Mouse (Mus musculus) CH12.LX (cell line): Measurements from ENCODE around the gene Nme3. TPM values are rescaled to one million over a fixed set of nuclear protein-coding genes. Genes with fewer than 3 reads are reported as not detected.
A peak's percentile ranks its signal among the peaks of the same experiment; 100 is the strongest.

ENCODE experiments used
- DNase-seq: peaks from one replicate; pipeline ENCODE4 v3.0.0-alpha.2; 2013; ENCODE audit errors: extremely low read depth
- H3K27ac ChIP-seq: 2 replicates; pipeline ENCODE4 v1.5.1; 2012; ENCODE audit warnings: low read depth, mild to moderate bottlenecking, control low read depth, moderate library complexity; ENCODE audit not compliant: insufficient read depth
- H3K27me3 ChIP-seq: replicated peaks from 2 replicates; pipeline ENCODE3; 2012; ENCODE audit warnings: inconsistent platforms
- H3K36me3 ChIP-seq, 2 experiments: replicated peaks in 1 of 2; 2 replicates each; pipeline versions ENCODE3 to v1.6.1; 2012; ENCODE audit warnings: inconsistent platforms in 1 of 2, low read length in 1 of 2, mild to moderate bottlenecking in 1 of 2, mixed read lengths in 1 of 2, moderate library complexity in 1 of 2; ENCODE audit not compliant: control insufficient read depth in 1 of 2, insufficient read depth in 1 of 2
- H3K4me1 ChIP-seq, 2 experiments: 2 replicates each; pipeline ENCODE4 v1.6.1; 2012; ENCODE audit warnings: inconsistent platforms in 1 of 2, moderate library complexity in 1 of 2; ENCODE audit not compliant: insufficient read depth in 2 of 2, control insufficient read depth in 1 of 2
- H3K4me2 ChIP-seq: 2 replicates; pipeline ENCODE4 v1.6.1; 2012; ENCODE audit warnings: low read depth, mild to moderate bottlenecking, control low read depth; ENCODE audit not compliant: poor library complexity, insufficient read depth, severe bottlenecking
- H3K4me3 ChIP-seq, 3 experiments: fragments of 150-350 bp in 1 of 3; sonication (generic) in 1 of 3; replicated peaks in 1 of 3; 2 replicates each; pipeline versions ENCODE3 to v1.5.1; 2011 to 2012; ENCODE audit warnings: low read depth in 2 of 3, low read length in 2 of 3, mild to moderate bottlenecking in 2 of 3, moderate library complexity in 2 of 3, control low read depth in 1 of 3, improper control_type of control experiment in 1 of 3, inconsistent platforms in 1 of 3, mixed read lengths in 1 of 3; ENCODE audit not compliant: poor library complexity in 1 of 3
- H3K79me2 ChIP-seq: replicated peaks from 2 replicates; pipeline ENCODE4 v1.6.1; 2012; ENCODE audit warnings: mild to moderate bottlenecking, moderate library complexity; ENCODE audit not compliant: control insufficient read depth, poor library complexity, insufficient read depth, severe bottlenecking; ENCODE audit errors: extremely low read depth
- H3K9ac ChIP-seq: 2 replicates; pipeline ENCODE4 v1.6.1; 2012; ENCODE audit warnings: low read depth, mild to moderate bottlenecking, control low read depth, moderate library complexity; ENCODE audit not compliant: insufficient read depth
- H3K9me3 ChIP-seq: replicated peaks from 2 replicates; pipeline ENCODE3; 2012; ENCODE audit warnings: low read length, inconsistent platforms, mixed read lengths
- BHLHE40 ChIP-seq: IDR thresholded peaks from 2 replicates; pipeline ENCODE4 v1.6.1; 2011; ENCODE audit warnings: mild to moderate bottlenecking, low read depth, low read length, improper control_type of control experiment
- CHD1 ChIP-seq: IDR thresholded peaks from 2 replicates; pipeline ENCODE4 v1.6.1; 2012; ENCODE audit warnings: low read depth, low read length, improper control_type of control experiment, inconsistent platforms
- CHD2 ChIP-seq: IDR thresholded peaks from 2 replicates; pipeline ENCODE4 v1.6.1; 2011; ENCODE audit warnings: low read length, improper control_type of control experiment
- ELF1 ChIP-seq: IDR thresholded peaks from 2 replicates; pipeline ENCODE4 v1.6.1; 2014; ENCODE audit warnings: low read depth, mild to moderate bottlenecking, inconsistent platforms, low read length, improper control_type of control experiment
- EP300 ChIP-seq: IDR thresholded peaks from 2 replicates; pipeline ENCODE4 v1.6.1; 2011; ENCODE audit warnings: low read length, improper control_type of control experiment
- ETS1 ChIP-seq: conservative IDR thresholded peaks from 2 replicates; pipeline ENCODE4 v1.6.1; 2012; ENCODE audit warnings: low read depth, mild to moderate bottlenecking, inconsistent platforms, low read length, improper control_type of control experiment, moderate library complexity
- GABPA ChIP-seq: IDR thresholded peaks from 2 replicates; pipeline ENCODE4 v1.6.1; 2012; ENCODE audit warnings: low read depth, low read length, improper control_type of control experiment, inconsistent platforms; ENCODE audit not compliant: insufficient replicate concordance
- HCFC1 ChIP-seq: IDR thresholded peaks from 2 replicates; pipeline ENCODE4 v1.6.1; 2012; ENCODE audit warnings: low read depth, mild to moderate bottlenecking, inconsistent platforms, low read length, improper control_type of control experiment
- IRF4 ChIP-seq: IDR thresholded peaks from 2 replicates; pipeline ENCODE4 v1.6.1; 2014; ENCODE audit warnings: low read depth, mild to moderate bottlenecking, inconsistent platforms, low read length, improper control_type of control experiment
- JUN ChIP-seq: IDR thresholded peaks from 2 replicates; pipeline ENCODE4 v1.6.1; 2011; ENCODE audit warnings: low read depth, mild to moderate bottlenecking, low read length, improper control_type of control experiment, moderate library complexity; ENCODE audit not compliant: insufficient read depth
- JUND ChIP-seq: conservative IDR thresholded peaks from 2 replicates; pipeline ENCODE4 v1.6.1; 2011; ENCODE audit warnings: low read depth, low read length, improper control_type of control experiment
- KAT2A ChIP-seq: IDR thresholded peaks from 2 replicates; pipeline ENCODE4 v1.6.1; 2012; ENCODE audit warnings: low read length, improper control_type of control experiment, inconsistent platforms; ENCODE audit not compliant: insufficient replicate concordance
- MAX ChIP-seq: IDR thresholded peaks from 2 replicates; pipeline ENCODE4 v1.6.1; 2011; ENCODE audit warnings: low read length, improper control_type of control experiment
- MAZ ChIP-seq: IDR thresholded peaks from 2 replicates; pipeline ENCODE4 v1.6.1; 2012; ENCODE audit warnings: low read depth, mild to moderate bottlenecking, inconsistent platforms, low read length, improper control_type of control experiment, moderate library complexity
- MEF2A ChIP-seq: IDR thresholded peaks from 2 replicates; pipeline ENCODE4 v1.6.1; 2014; ENCODE audit warnings: low read depth, mild to moderate bottlenecking, inconsistent platforms, low read length, improper control_type of control experiment, borderline replicate concordance
- MXI1 ChIP-seq: IDR thresholded peaks from 2 replicates; pipeline ENCODE4 v1.6.1; 2011; ENCODE audit warnings: mild to moderate bottlenecking, low read depth, low read length, improper control_type of control experiment
- MYC ChIP-seq: IDR thresholded peaks from 2 replicates; pipeline ENCODE4 v1.6.1; 2011; ENCODE audit warnings: low read depth, mild to moderate bottlenecking, improper control_type of control experiment, low read length
- NELFE ChIP-seq: IDR thresholded peaks from 2 replicates; pipeline ENCODE4 v1.6.1; 2011; ENCODE audit warnings: low read depth, low read length, improper control_type of control experiment
- NRF1 ChIP-seq: IDR thresholded peaks from 2 replicates; pipeline ENCODE4 v1.6.1; 2014; ENCODE audit warnings: low read depth, mild to moderate bottlenecking, inconsistent platforms, low read length, improper control_type of control experiment, moderate library complexity
- PAX5 ChIP-seq: IDR thresholded peaks from 2 replicates; pipeline ENCODE4 v1.6.1; 2012; ENCODE audit warnings: low read length, inconsistent platforms, mixed read lengths
- POLR2A ChIP-seq: IDR thresholded peaks from 2 replicates; pipeline ENCODE4 v1.6.1; 2011; ENCODE audit warnings: low read depth, mild to moderate bottlenecking, improper control_type of control experiment, low read length
- POLR2AphosphoS2 ChIP-seq: IDR thresholded peaks from 2 replicates; pipeline ENCODE4 v1.6.1; 2011; ENCODE audit warnings: low read depth, low read length, improper control_type of control experiment
- RCOR1 ChIP-seq: conservative IDR thresholded peaks from 2 replicates; pipeline ENCODE4 v1.6.1; 2012; ENCODE audit warnings: low read depth, mild to moderate bottlenecking, inconsistent platforms, low read length, improper control_type of control experiment
- SIN3A ChIP-seq: IDR thresholded peaks from 2 replicates; pipeline ENCODE4 v1.6.1; 2012; ENCODE audit warnings: low read length, improper control_type of control experiment, inconsistent platforms
- SMC3 ChIP-seq: IDR thresholded peaks from 2 replicates; pipeline ENCODE4 v1.6.1; 2011; ENCODE audit warnings: low read depth, low read length, improper control_type of control experiment
- TBP ChIP-seq: conservative IDR thresholded peaks from 2 replicates; pipeline ENCODE4 v1.6.1; 2011; ENCODE audit warnings: low read depth, low read length, improper control_type of control experiment
- TCF12 ChIP-seq: IDR thresholded peaks from 2 replicates; pipeline ENCODE4 v1.6.1; 2014; ENCODE audit warnings: low read depth, mild to moderate bottlenecking, inconsistent platforms, low read length, improper control_type of control experiment
- UBTF ChIP-seq: IDR thresholded peaks from 2 replicates; pipeline ENCODE4 v1.6.1; 2012; ENCODE audit warnings: low read depth, mild to moderate bottlenecking, inconsistent platforms, low read length, improper control_type of control experiment, moderate library complexity
- USF1 ChIP-seq: IDR thresholded peaks from 2 replicates; pipeline ENCODE4 v1.6.1; 2014; ENCODE audit warnings: low read depth, mild to moderate bottlenecking, inconsistent platforms, low read length, improper control_type of control experiment
- ZC3H11A ChIP-seq: IDR thresholded peaks from 2 replicates; pipeline ENCODE4 v1.6.1; 2012; ENCODE audit warnings: low read depth, mild to moderate bottlenecking, inconsistent platforms, low read length, improper control_type of control experiment
- ZMIZ1 ChIP-seq: IDR thresholded peaks from 2 replicates; pipeline ENCODE4 v1.6.1; 2012; ENCODE audit warnings: low read depth, mild to moderate bottlenecking, inconsistent platforms, low read length, improper control_type of control experiment
- ZNF384 ChIP-seq: IDR thresholded peaks from 2 replicates; pipeline ENCODE4 v1.6.1; 2012; ENCODE audit warnings: low read depth, low read length, improper control_type of control experiment, inconsistent platforms
- dilution Hi-C: fragments of 300-500 bp; cut with MboI; formaldehyde crosslinking; loops from 2 replicates; pipeline ENCODE4 v1.14.3; 2020; ENCODE audit warnings: low sequenced_read_pairs; ENCODE audit not compliant: extremely low pct_unique_long_range_greater_than_20kb, extremely low pct_ligation_motif_present
- in situ Hi-C: fragments of 300-500 bp; cut with MboI; formaldehyde crosslinking; loops from 3 replicates; pipeline ENCODE4 v1.14.3; 2019; ENCODE audit warnings: low sequenced_read_pairs, low pct_ligation_motif_present, low pct_unique_long_range_greater_than_20kb, mixed read lengths
- polyA plus RNA-seq: library from polyadenylated mRNA; unstranded; fragments of >175 nt; gene quantifications from 2 replicates; pipeline ENCODE4 v1.2.1, GENCODE M21; 2012; ENCODE audit warnings: low read depth; ENCODE audit not compliant: insufficient read length
- total RNA-seq, 2 experiments: library from RNA; depleted of rRNA; stranded (reverse); fragments of 300-350 nt in 1 of 2; fragments of >200 nt in 1 of 2; gene quantifications; 2 replicates each; pipeline ENCODE4 v1.2.3; 2012 to 2014

The Nme3 gene
- total and polyA plus RNA-seq, 3 experiments: 11.4 to 16.7 (median 13.8) TPM

DNA sequence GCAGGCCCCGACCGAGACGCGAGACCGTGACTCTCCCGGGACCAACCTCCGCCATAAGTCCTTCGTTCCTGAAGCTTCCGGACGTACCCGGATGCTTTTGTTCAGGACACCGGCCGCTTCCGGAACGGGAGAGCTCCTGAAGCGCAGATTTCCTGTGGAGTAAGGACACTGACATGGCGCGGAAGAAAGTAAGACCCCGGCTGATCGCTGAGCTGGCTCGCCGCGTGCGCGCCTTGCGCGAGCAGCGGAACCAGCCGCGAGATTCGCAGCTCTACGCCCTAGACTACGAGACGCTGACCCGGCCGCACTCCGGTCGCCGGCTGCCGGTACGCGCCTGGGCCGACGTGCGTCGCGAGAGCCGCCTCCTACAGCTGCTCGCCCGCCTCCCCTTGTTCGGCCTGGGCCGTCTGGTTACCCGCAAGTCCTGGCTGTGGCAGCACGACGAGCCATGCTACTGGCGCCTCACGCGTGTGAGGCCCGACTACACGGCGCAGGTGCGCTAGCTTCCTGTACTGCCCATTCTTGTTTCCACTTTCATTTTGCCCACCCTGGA is 1.2 kb upstream of the Nme3 start, which contains the start of the genes Eme2 and Mrps34:
Gene Eme2 (minus strand): TSS at position 93 of the 553 bp plus-strand sequence.
Gene Mrps34 (plus strand): TSS at position 122 of the 553 bp plus-strand sequence.
- Histone ChIP-seq H3K9ac (peak within 1 kb of the TSS; percentile 74), H3K36me3 (peaks cover 67 to 72% of the 10 kb centered on the region in 2 experiments)
- peak; percentile 7; the same call in 1 of the 2 replicates for TF ChIP-seq GABPA
- TF ChIP-seq RCOR1: no peak
- peak; percentile 89 for TF ChIP-seq SIN3A
- TF ChIP-seq MAZ: 0 out of 2 replicates have a peak, but pooled peaks have one; percentile 30
- no peak; the same call in 1 of the 2 replicates for TF ChIP-seq CHD1
- TF ChIP-seq POLR2AphosphoS2: no peak
- TF ChIP-seq KAT2A: peak; percentile 73; the same call in 1 of the 2 replicates
- TF ChIP-seq ETS1: no peak
- TF ChIP-seq MYC: no peak; the same call in 1 of the 2 replicates
- TF ChIP-seq TBP: peak; percentile 84
- TF ChIP-seq HCFC1: peak; percentile 88
- TF ChIP-seq ZNF384: no peak; the same call in 1 of the 2 replicates
- TF ChIP-seq USF1: no peak
- TF ChIP-seq CHD2: no peak
- TF ChIP-seq ZC3H11A: no peak
- TF ChIP-seq NELFE: peak; percentile 88
- TF ChIP-seq IRF4: peak; percentile 69
- TF ChIP-seq MXI1: peak; percentile 85; the same call in 1 of the 2 replicates
- no peak for TF ChIP-seq JUN
- TF ChIP-seq EP300: no peak
- no peak; the same call in 1 of the 2 replicates for TF ChIP-seq MAX
- no peak for TF ChIP-seq SMC3
- peak; percentile 89 for TF ChIP-seq ZMIZ1
- no peak for TF ChIP-seq PAX5
- TF ChIP-seq TCF12: peak; percentile 91
- no peak for TF ChIP-seq JUND
- peak; percentile 86 for TF ChIP-seq ELF1
- TF ChIP-seq NRF1: peak; percentile 60
- peak; percentile 32 for TF ChIP-seq BHLHE40
- TF ChIP-seq UBTF: peak; percentile 91
- TF ChIP-seq POLR2A: peak; percentile 92
- TF ChIP-seq MEF2A: no peak
- TF ChIP-seq, all 38 proteins: peak for 16
- in situ Hi-C loops (no loop called here), dilution Hi-C loops (no loop called here)
- H3K27ac ChIP-seq: peak within 1 kb of the TSS; percentile 68
- peaks cover 17 to 68% of the 10 kb centered on the region in 2 experiments for H3K4me1 ChIP-seq
- peak within 1 kb of the TSS; percentile 83 to 94 (median 92) for H3K4me3 ChIP-seq
- no peaks in the 10 kb centered on the region for H3K9me3 ChIP-seq
- no peaks in the 10 kb centered on the region for H3K27me3 ChIP-seq
- H3K4me2 ChIP-seq: peak within 1 kb of the TSS; percentile 91
- H3K79me2 ChIP-seq: peaks cover 15% of the 10 kb centered on the region
- DNase-seq: peak; percentile 86
